Mouse (Mus musculus): ENCODE data around the gene Eri2. TPM values are rescaled to one million over a fixed set of nuclear protein-coding genes. Genes with fewer than 3 reads are reported as not detected.
"Not testable (repeated sequence)": the region's sequence is repeated elsewhere in the genome, so short reads cannot be mapped to it uniquely, and the experiment has no call there.

Gene Eri2
- total and polyA plus RNA-seq, 2 experiments from 2014 or later, result 5.6 to 12.1 TPM

- H3K36me3 ChIP-seq (replicated peaks; ENCODE audit: control insufficient read depth, insufficient read depth, low read length), result no peaks in the 10 kb centered on the region
- H3K4me2 ChIP-seq (ENCODE audit: low read depth, low read length), result no peak within 1 kb of the TSS
- no peaks in the 10 kb centered on the region for H3K27me3 ChIP-seq (ENCODE audit: control insufficient read depth, insufficient read depth, low read length)
- H3K27ac ChIP-seq (ENCODE audit: low read depth), result no peak within 1 kb of the TSS
- 67% methylated on average over 11 of the region's 11 CpGs for WGBS
- H3K4me1 ChIP-seq (ENCODE audit: control insufficient read depth, insufficient read depth), result no peaks in the 10 kb centered on the region
- no peak within 1 kb of the TSS for H3K9ac ChIP-seq (replicated peaks; ENCODE audit: low read depth, low read length)
- TF ChIP-seq CTCF (IDR thresholded peaks at IDR 0.05; ENCODE audit: low read depth) (no peak), EP300 (IDR thresholded peaks at IDR 0.05; ENCODE audit: low read depth) (no peak)
- no peak within 1 kb of the TSS for H3K4me3 ChIP-seq (ENCODE audit: low read depth, low read length)
- DNase-seq (ENCODE audit: low spot score), result no peak
- no peaks in the 10 kb centered on the region for H3K9me3 ChIP-seq (replicated peaks; ENCODE audit: control insufficient read depth, low read length)
- no peak for ATAC-seq (ENCODE audit: insufficient read depth, low read depth)
Measured at GRCm38 (mm10) chr7:119760527-119760951, 33.3 kb downstream of the Eri2 start, which contains the start of gene Acsm3. Gene Acsm3, plus strand, starts transcription at chr7:119760923.

- Histone ChIP-seq H3K4me2 (ENCODE audit: low read depth, low read length) (no peak overlapping the region), H3K4me1 (ENCODE audit: control insufficient read depth, insufficient read depth) (no peaks in the 10 kb centered on the region), H3K27me3 (ENCODE audit: control insufficient read depth, insufficient read depth, low read length) (no peaks in the 10 kb centered on the region), H3K9me3 (replicated peaks; ENCODE audit: control insufficient read depth, low read length) (no peaks in the 10 kb centered on the region), H3K36me3 (replicated peaks; ENCODE audit: control insufficient read depth, insufficient read depth, low read length) (no peaks in the 10 kb centered on the region), H3K4me3 (ENCODE audit: low read depth, low read length) (no peak overlapping the region), H3K9ac (replicated peaks; ENCODE audit: low read depth, low read length) (no peak overlapping the region), H3K27ac (ENCODE audit: low read depth) (no peak overlapping the region)
- TF ChIP-seq CTCF (IDR thresholded peaks at IDR 0.05; ENCODE audit: low read depth) (no peak), EP300 (IDR thresholded peaks at IDR 0.05; ENCODE audit: low read depth) (no peak)
- WGBS, result 88% methylated on average over 1 of the region's 1 CpGs
- DNase-seq (ENCODE audit: low spot score), result no peak
- ATAC-seq (ENCODE audit: insufficient read depth, low read depth), result no peak
Measured at GRCm38 (mm10) chr7:119753696-119754095, 40.2 kb downstream of the Eri2 start.

GRCm38 (mm10) chr7:119749942-119750341 is 43.9 kb downstream of the Eri2 start:
- no peak overlapping the region for H3K4me3 ChIP-seq (ENCODE audit: low read depth, low read length)
- H3K27me3 ChIP-seq (ENCODE audit: control insufficient read depth, insufficient read depth, low read length), result no peaks in the 10 kb centered on the region
- 41% methylated on average over 2 of the region's 2 CpGs for WGBS
- ATAC-seq (ENCODE audit: insufficient read depth, low read depth), result no peak
- no peak overlapping the region for H3K9ac ChIP-seq (replicated peaks; ENCODE audit: low read depth, low read length)
- H3K4me1 ChIP-seq (ENCODE audit: control insufficient read depth, insufficient read depth), result no peaks in the 10 kb centered on the region
- H3K4me2 ChIP-seq (ENCODE audit: low read depth, low read length), result no peak overlapping the region
- H3K36me3 ChIP-seq (replicated peaks; ENCODE audit: control insufficient read depth, insufficient read depth, low read length), result no peaks in the 10 kb centered on the region
- no peaks in the 10 kb centered on the region for H3K9me3 ChIP-seq (replicated peaks; ENCODE audit: control insufficient read depth, low read length)
- no peak for DNase-seq (ENCODE audit: low spot score)
- H3K27ac ChIP-seq (ENCODE audit: low read depth), result no peak overlapping the region
- TF ChIP-seq CTCF (IDR thresholded peaks at IDR 0.05; ENCODE audit: low read depth) (no peak), EP300 (IDR thresholded peaks at IDR 0.05; ENCODE audit: low read depth) (no peak)

- TF ChIP-seq CTCF (IDR thresholded peaks at IDR 0.05; ENCODE audit: low read depth), result no peak
- no peak for TF ChIP-seq EP300 (IDR thresholded peaks at IDR 0.05; ENCODE audit: low read depth)
- whole genome bisulfite sequencing, result 71% methylated on average over 1 of the region's 2 CpGs
- Histone ChIP-seq H3K4me1 (ENCODE audit: control insufficient read depth, insufficient read depth) (no peaks in the 10 kb centered on the region), H3K4me3 (ENCODE audit: low read depth, low read length) (no peak overlapping the region), H3K27me3 (ENCODE audit: control insufficient read depth, insufficient read depth, low read length) (no peaks in the 10 kb centered on the region), H3K9me3 (replicated peaks; ENCODE audit: control insufficient read depth, low read length) (no peaks in the 10 kb centered on the region), H3K27ac (ENCODE audit: low read depth) (no peak overlapping the region), H3K4me2 (ENCODE audit: low read depth, low read length) (no peak overlapping the region), H3K36me3 (replicated peaks; ENCODE audit: control insufficient read depth, insufficient read depth, low read length) (no peaks in the 10 kb centered on the region), H3K9ac (replicated peaks; ENCODE audit: low read depth, low read length) (no peak overlapping the region)
- DNase-seq (ENCODE audit: low spot score) (no peak), ATAC-seq (ENCODE audit: insufficient read depth, low read depth) (no peak)
Measured at GRCm38 (mm10) chr7:119748761-119749160, 45.1 kb downstream of the Eri2 start.

DNA sequence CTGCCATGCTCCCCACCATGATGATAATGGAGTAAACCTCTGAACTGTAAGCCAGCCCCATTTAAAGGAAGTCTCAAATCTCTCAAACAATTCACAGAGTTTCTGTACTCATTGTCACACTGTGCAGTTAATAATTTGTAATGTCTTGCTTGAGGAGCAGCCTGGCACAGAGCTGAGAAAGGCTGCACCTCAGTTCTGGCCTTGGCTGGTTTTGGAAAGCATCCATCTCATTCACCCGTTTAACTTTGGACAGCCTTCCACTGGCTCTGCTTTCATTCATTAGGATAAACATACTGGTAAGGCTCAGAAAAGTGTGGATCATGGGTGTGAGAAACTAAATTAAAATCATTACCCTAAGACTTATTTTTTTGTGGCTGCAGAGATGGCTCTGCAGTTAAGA is 48.0 kb downstream of the Eri2 start:
- H3K27me3 ChIP-seq (ENCODE audit: control insufficient read depth, insufficient read depth, low read length), result no peaks in the 10 kb centered on the region
- no peaks in the 10 kb centered on the region for H3K9me3 ChIP-seq (replicated peaks; ENCODE audit: control insufficient read depth, low read length)
- TF ChIP-seq CTCF (IDR thresholded peaks at IDR 0.05; ENCODE audit: low read depth) (no peak), EP300 (IDR thresholded peaks at IDR 0.05; ENCODE audit: low read depth) (no peak)
- DNase-seq (ENCODE audit: low spot score) (no peak), ATAC-seq (ENCODE audit: insufficient read depth, low read depth) (no peak)
- no peak overlapping the region for H3K4me3 ChIP-seq (ENCODE audit: low read depth, low read length)
- no peak overlapping the region for H3K9ac ChIP-seq (replicated peaks; ENCODE audit: low read depth, low read length)
- 78% methylated on average over 1 of the region's 1 CpGs for WGBS
- no peaks in the 10 kb centered on the region for H3K4me1 ChIP-seq (ENCODE audit: control insufficient read depth, insufficient read depth)
- H3K27ac ChIP-seq (ENCODE audit: low read depth), result no peak overlapping the region
- H3K36me3 ChIP-seq (replicated peaks; ENCODE audit: control insufficient read depth, insufficient read depth, low read length), result no peaks in the 10 kb centered on the region
- no peak overlapping the region for H3K4me2 ChIP-seq (ENCODE audit: low read depth, low read length)

DNA sequence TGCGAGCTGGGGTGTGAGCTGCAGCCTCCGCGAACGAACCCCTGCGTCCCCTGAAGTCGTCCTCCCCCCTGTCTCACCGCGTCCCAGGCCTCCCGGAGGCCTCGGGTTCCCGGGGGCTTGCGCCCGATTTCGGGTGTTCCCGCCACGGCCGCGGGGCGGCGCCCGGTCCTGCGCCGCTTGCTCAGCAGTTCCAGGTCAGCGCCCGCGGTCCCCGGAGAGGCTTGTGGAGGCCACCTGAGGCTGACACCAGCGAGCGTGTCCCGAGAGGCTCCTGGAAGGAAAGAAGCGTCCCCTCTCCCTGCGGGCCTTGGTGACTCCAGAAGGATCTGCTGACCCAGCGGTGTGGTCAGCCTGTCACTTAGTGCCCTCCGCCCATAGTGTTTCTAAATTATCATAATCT is 49.5 kb downstream of the Eri2 start:
- no peak for TF ChIP-seq CTCF (IDR thresholded peaks at IDR 0.05; ENCODE audit: low read depth)
- TF ChIP-seq EP300 (IDR thresholded peaks at IDR 0.05; ENCODE audit: low read depth), result no peak

DNA sequence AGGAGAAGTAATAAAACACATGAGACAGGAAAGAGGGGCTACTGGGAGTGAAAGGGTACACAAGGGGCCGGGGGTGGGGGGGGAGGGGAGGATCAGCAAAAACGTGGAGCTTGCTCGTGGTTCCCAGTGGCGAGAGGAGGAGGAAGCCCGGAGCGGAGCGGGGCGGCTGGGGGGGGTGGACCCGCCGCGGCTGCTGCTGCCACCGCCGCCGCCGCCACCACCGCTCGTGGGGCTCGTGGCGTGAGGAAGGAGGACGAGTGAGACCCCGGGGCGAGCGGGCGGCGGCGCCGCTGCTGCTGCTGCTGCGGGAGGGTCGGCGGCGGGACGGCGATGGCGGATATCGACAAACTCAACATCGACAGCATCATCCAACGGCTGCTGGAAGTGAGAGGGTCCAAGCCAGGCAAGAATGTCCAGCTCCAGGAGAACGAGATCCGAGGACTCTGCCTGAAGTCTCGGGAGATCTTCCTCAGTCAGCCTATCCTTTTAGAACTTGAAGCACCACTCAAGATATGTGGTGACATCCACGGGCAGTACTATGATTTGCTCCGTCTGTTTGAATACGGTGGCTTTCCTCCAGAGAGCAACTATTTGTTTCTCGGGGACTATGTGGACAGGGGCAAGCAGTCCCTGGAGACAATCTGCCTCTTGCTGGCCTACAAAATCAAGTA is 53.9 kb downstream of the Eri2 start:
- 0 out of 2 replicates have a peak, but pooled peaks have one; percentile 53 for ATAC-seq (ENCODE audit: insufficient read depth, low read depth)
- not testable (repeated sequence) for H3K36me3 ChIP-seq (replicated peaks; ENCODE audit: control insufficient read depth, insufficient read depth, low read length); H3K9me3 ChIP-seq (replicated peaks; ENCODE audit: control insufficient read depth, low read length); DNase-seq (ENCODE audit: low spot score); H3K27me3 ChIP-seq (ENCODE audit: control insufficient read depth, insufficient read depth, low read length); H3K9ac ChIP-seq (replicated peaks; ENCODE audit: low read depth, low read length); H3K4me1 ChIP-seq (ENCODE audit: control insufficient read depth, insufficient read depth); H3K27ac ChIP-seq (ENCODE audit: low read depth)
- H3K4me2 ChIP-seq (ENCODE audit: low read depth, low read length), result peak overlapping the region; percentile 59
- peak overlapping the region; percentile 32 for H3K4me3 ChIP-seq (ENCODE audit: low read depth, low read length)
- WGBS, result 1% methylated on average over 26 of the region's 44 CpGs

More for the DNA sequence above, 49.5 kb downstream of the Eri2 start:
- DNase-seq (ENCODE audit: low spot score), result no peak
- Histone ChIP-seq H3K27me3 (ENCODE audit: control insufficient read depth, insufficient read depth, low read length) (no peaks in the 10 kb centered on the region), H3K9me3 (replicated peaks; ENCODE audit: control insufficient read depth, low read length) (no peaks in the 10 kb centered on the region), H3K4me1 (ENCODE audit: control insufficient read depth, insufficient read depth) (no peaks in the 10 kb centered on the region), H3K36me3 (replicated peaks; ENCODE audit: control insufficient read depth, insufficient read depth, low read length) (no peaks in the 10 kb centered on the region), H3K4me3 (ENCODE audit: low read depth, low read length) (no peak overlapping the region), H3K27ac (ENCODE audit: low read depth) (no peak overlapping the region), H3K9ac (replicated peaks; ENCODE audit: low read depth, low read length) (no peak overlapping the region), H3K4me2 (ENCODE audit: low read depth, low read length) (peak overlapping the region; percentile 15; the same call in 1 of the 2 replicates)
- WGBS, result 8% methylated on average over 32 of the region's 34 CpGs
- no peak for ATAC-seq (ENCODE audit: insufficient read depth, low read depth)
